Mouse (Mus musculus): ENCODE results near the gene Myd88. TPM values are rescaled to one million over a fixed set of nuclear protein-coding genes. Genes with fewer than 3 reads are reported as not detected.

The Myd88 gene
- total RNA-seq (2014; rRNA removed) (4.2 and 5.9 TPM in 2 replicates), polyA plus RNA-seq (2015; fragmentation: Nextera tagmentation; extraction: Ambion mirVana) (4.7 and 5.6 TPM in 2 replicates)

- under 1% methylated on average over 62 of the region's 68 CpGs for WGBS
- TF ChIP-seq CTCF (IDR thresholded peaks at IDR 0.05): no peak
- no peaks in the 10 kb centered on the region for H3K9me3 ChIP-seq (ENCODE audit: low read length)
- H3K27ac ChIP-seq (ENCODE audit: low read depth, low read length): peak within 1 kb of the TSS; percentile 80
- H3K4me2 ChIP-seq (ENCODE audit: low read depth, low read length, poor library complexity, severe bottlenecking): peak within 1 kb of the TSS; percentile 76
- DNase-seq (ENCODE audit: low spot score) (peak; percentile 96), ATAC-seq (ENCODE audit: low FRiP score) (peak; percentile 95)
- no peaks in the 10 kb centered on the region for H3K27me3 ChIP-seq (ENCODE audit: insufficient read depth, low read length)
- H3K9ac ChIP-seq (replicated peaks; ENCODE audit: low read length, poor library complexity, severe bottlenecking): peak within 1 kb of the TSS; percentile 79
- H3K4me1 ChIP-seq (ENCODE audit: insufficient read depth, low read length): peaks cover 9% of the 10 kb centered on the region; the same call in 1 of the 2 replicates
- peak within 1 kb of the TSS; percentile 73 for H3K4me3 ChIP-seq (ENCODE audit: low read depth, low read length)
- peaks cover 21% of the 10 kb centered on the region for H3K36me3 ChIP-seq (ENCODE audit: insufficient read depth, low read length)
Observed at GRCm38 (mm10) chr9:119340909-119341816, at the start of gene Myd88. Gene Myd88, minus strand, starts transcription at chr9:119341411.

- no peak overlapping the region for H3K4me2 ChIP-seq (ENCODE audit: low read depth, low read length, poor library complexity, severe bottlenecking)
- ATAC-seq (ENCODE audit: low FRiP score) (no peak), DNase-seq (ENCODE audit: low spot score) (no peak)
- no peak for TF ChIP-seq CTCF (IDR thresholded peaks at IDR 0.05)
- H3K27ac ChIP-seq (ENCODE audit: low read depth, low read length): no peak overlapping the region
- no peak overlapping the region for H3K9ac ChIP-seq (replicated peaks; ENCODE audit: low read length, poor library complexity, severe bottlenecking)
- H3K36me3 ChIP-seq (ENCODE audit: insufficient read depth, low read length): no peaks in the 10 kb centered on the region
- no peaks in the 10 kb centered on the region for H3K27me3 ChIP-seq (ENCODE audit: insufficient read depth, low read length)
- H3K4me1 ChIP-seq (ENCODE audit: insufficient read depth, low read length): no peaks in the 10 kb centered on the region
- H3K4me3 ChIP-seq (ENCODE audit: low read depth, low read length): no peak overlapping the region
- WGBS: 97% methylated on average over 2 of the region's 2 CpGs
- no peaks in the 10 kb centered on the region for H3K9me3 ChIP-seq (ENCODE audit: low read length)
Observed at GRCm38 (mm10) chr9:119390214-119390613, 49.0 kb upstream of the Myd88 start.

DNA sequence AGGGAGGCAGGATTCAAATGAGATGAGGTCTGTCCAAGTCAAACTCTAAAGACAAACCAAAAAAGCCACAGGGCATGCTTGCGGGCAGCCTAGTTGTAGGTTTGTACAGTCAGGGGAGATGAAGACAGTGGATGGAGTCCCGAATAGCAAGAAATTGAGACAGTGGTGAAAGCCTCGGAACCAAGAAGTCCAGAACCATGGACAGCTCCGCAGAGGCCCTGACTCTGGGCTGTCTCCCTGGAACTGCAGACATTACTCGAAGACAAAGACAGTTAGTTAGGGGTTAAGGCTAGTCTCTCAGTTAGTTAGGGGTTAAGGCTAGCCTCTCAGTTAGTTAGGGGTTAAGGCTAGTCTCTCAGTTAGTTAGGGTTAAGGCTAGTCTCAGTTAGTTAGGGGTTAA lies 47.7 kb upstream of the Myd88 start:
- DNase-seq (ENCODE audit: low spot score): no peak
- ATAC-seq (ENCODE audit: low FRiP score): no peak

GRCm38 (mm10) chr9:119382603-119383002 lies 41.4 kb upstream of the Myd88 start:
- WGBS: 50% methylated on average over 6 of the region's 6 CpGs
- Histone ChIP-seq H3K9me3 (ENCODE audit: low read length) (no peaks in the 10 kb centered on the region), H3K4me1 (ENCODE audit: insufficient read depth, low read length) (peaks cover 2% of the 10 kb centered on the region; the same call in 1 of the 2 replicates), H3K27ac (ENCODE audit: low read depth, low read length) (peak overlapping the region; percentile 26; the same call in 1 of the 2 replicates), H3K4me3 (ENCODE audit: low read depth, low read length) (no peak overlapping the region), H3K36me3 (ENCODE audit: insufficient read depth, low read length) (no peaks in the 10 kb centered on the region), H3K4me2 (ENCODE audit: low read depth, low read length, poor library complexity, severe bottlenecking) (no peak overlapping the region), H3K9ac (replicated peaks; ENCODE audit: low read length, poor library complexity, severe bottlenecking) (no peak overlapping the region), H3K27me3 (ENCODE audit: insufficient read depth, low read length) (no peaks in the 10 kb centered on the region)
- DNase-seq (ENCODE audit: low spot score): peak; percentile 44
- no peak for ATAC-seq (ENCODE audit: low FRiP score)
- no peak for TF ChIP-seq CTCF (IDR thresholded peaks at IDR 0.05)

More for the DNA sequence above, 47.7 kb upstream of the Myd88 start:
- no peak for TF ChIP-seq CTCF (IDR thresholded peaks at IDR 0.05)
- Histone ChIP-seq H3K27ac (ENCODE audit: low read depth, low read length) (no peak overlapping the region), H3K4me2 (ENCODE audit: low read depth, low read length, poor library complexity, severe bottlenecking) (no peak overlapping the region), H3K9me3 (ENCODE audit: low read length) (no peaks in the 10 kb centered on the region), H3K27me3 (ENCODE audit: insufficient read depth, low read length) (no peaks in the 10 kb centered on the region), H3K4me3 (ENCODE audit: low read depth, low read length) (no peak overlapping the region), H3K9ac (replicated peaks; ENCODE audit: low read length, poor library complexity, severe bottlenecking) (no peak overlapping the region), H3K4me1 (ENCODE audit: insufficient read depth, low read length) (no peaks in the 10 kb centered on the region), H3K36me3 (ENCODE audit: insufficient read depth, low read length) (no peaks in the 10 kb centered on the region)
- 67% methylated on average over 5 of the region's 5 CpGs for WGBS

DNA sequence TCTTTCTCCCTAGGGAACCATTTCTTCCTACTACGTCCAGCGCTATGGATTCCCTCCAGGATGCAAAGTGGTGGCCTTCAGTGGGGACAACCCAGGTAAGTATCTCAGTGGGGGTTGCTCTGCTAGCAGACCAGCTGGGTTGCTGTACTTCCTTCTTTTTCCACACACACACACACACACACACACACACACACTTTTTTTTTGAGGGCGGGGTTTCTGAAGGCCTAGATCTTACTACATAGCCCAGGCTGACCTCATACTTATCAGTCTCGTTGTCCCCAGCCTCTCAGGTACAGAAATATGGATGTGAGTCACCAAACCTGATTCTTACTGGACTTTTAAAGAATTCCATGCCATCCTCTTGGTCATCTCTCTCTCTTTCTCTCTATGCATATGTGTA lies 37.0 kb upstream of the Myd88 start:
- Histone ChIP-seq H3K4me3 (ENCODE audit: low read depth, low read length) (no peak overlapping the region), H3K4me2 (ENCODE audit: low read depth, low read length, poor library complexity, severe bottlenecking) (no peak overlapping the region), H3K4me1 (ENCODE audit: insufficient read depth, low read length) (peaks cover 2% of the 10 kb centered on the region; the same call in 1 of the 2 replicates), H3K27me3 (ENCODE audit: insufficient read depth, low read length) (no peaks in the 10 kb centered on the region), H3K27ac (ENCODE audit: low read depth, low read length) (no peak overlapping the region), H3K9ac (replicated peaks; ENCODE audit: low read length, poor library complexity, severe bottlenecking) (no peak overlapping the region), H3K36me3 (ENCODE audit: insufficient read depth, low read length) (no peaks in the 10 kb centered on the region), H3K9me3 (ENCODE audit: low read length) (no peaks in the 10 kb centered on the region)
- WGBS: 94% methylated on average over 4 of the region's 4 CpGs
- DNase-seq (ENCODE audit: low spot score): no peak
- TF ChIP-seq CTCF (IDR thresholded peaks at IDR 0.05): no peak
- no peak for ATAC-seq (ENCODE audit: low FRiP score)

DNA sequence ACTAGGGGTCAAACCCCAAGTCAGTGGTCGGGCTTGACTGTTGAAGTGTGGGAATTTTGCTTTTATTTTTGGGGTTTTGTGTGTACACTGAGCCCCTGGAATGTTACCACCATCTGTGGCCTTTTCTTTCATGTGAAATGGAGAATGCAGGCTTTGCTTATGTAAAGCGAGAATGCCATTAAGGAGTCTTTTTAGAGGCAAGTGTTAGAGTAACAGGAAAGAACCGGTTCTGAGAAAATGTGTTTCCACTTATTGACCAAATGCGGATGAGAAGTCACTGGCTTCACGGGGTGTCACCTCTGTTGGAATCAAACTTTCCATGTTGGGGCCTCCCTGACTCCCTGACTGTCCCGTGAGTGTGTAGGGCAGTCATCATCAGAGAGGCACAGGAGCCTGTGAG lies 34.3 kb upstream of the Myd88 start:
- H3K9ac ChIP-seq (replicated peaks; ENCODE audit: low read length, poor library complexity, severe bottlenecking): no peak overlapping the region
- TF ChIP-seq CTCF (IDR thresholded peaks at IDR 0.05): no peak
- no peaks in the 10 kb centered on the region for H3K27me3 ChIP-seq (ENCODE audit: insufficient read depth, low read length)
- 71% methylated on average over 6 of the region's 6 CpGs for WGBS
- DNase-seq (ENCODE audit: low spot score): no peak
- H3K27ac ChIP-seq (ENCODE audit: low read depth, low read length): no peak overlapping the region
- H3K4me1 ChIP-seq (ENCODE audit: insufficient read depth, low read length): no peaks in the 10 kb centered on the region
- ATAC-seq (ENCODE audit: low FRiP score): no peak
- H3K36me3 ChIP-seq (ENCODE audit: insufficient read depth, low read length): no peaks in the 10 kb centered on the region
- no peaks in the 10 kb centered on the region for H3K9me3 ChIP-seq (ENCODE audit: low read length)
- no peak overlapping the region for H3K4me2 ChIP-seq (ENCODE audit: low read depth, low read length, poor library complexity, severe bottlenecking)
- H3K4me3 ChIP-seq (ENCODE audit: low read depth, low read length): no peak overlapping the region
